Mouse (Mus musculus): ENCODE results near the gene Cpox. TPM values are rescaled to one million over a fixed set of nuclear protein-coding genes. Genes with fewer than 3 reads are reported as not detected.
"Not testable (repeated sequence)": the region's sequence is repeated elsewhere in the genome, so short reads cannot be mapped to it uniquely, and the experiment has no call there.

Gene Cpox
- polyA plus RNA-seq, 1 experiment from 2014 or later, result 29.6 TPM

DNA sequence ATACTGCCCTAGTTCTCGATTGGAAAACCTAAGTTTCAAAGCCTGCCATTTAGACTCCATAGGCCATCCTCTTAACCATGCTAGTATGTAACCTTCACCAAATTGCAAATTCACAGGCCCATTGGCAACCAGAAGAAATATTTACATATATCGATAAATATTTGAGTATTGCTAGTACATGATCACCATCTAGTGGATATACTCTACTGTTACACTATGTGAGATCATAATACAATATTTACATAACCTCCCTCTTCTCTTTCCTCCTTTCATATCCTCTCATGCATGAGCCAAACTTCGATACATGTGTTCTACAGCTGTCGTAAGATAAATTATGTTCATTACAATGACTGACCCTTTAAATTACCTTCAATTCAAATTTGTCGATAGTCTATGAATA is 7.1 kb upstream of the Cpox start:
- H3K27ac ChIP-seq (ENCODE audit: low read depth, low read length), result no peak overlapping the region
- no peaks in the 10 kb centered on the region for H3K27me3 ChIP-seq (ENCODE audit: control insufficient read depth, insufficient read depth, low read length)
- WGBS, result 69% methylated on average over 5 of the region's 5 CpGs
- ATAC-seq (ENCODE audit: low FRiP score, low TSS enrichment), result no peak
- no peak overlapping the region for H3K9ac ChIP-seq (ENCODE audit: low read depth, low read length)
- no peaks in the 10 kb centered on the region for H3K36me3 ChIP-seq (ENCODE audit: control insufficient read depth, insufficient read depth, low read length)
- no peaks in the 10 kb centered on the region for H3K9me3 ChIP-seq (ENCODE audit: control insufficient read depth, low read length)
- no peaks in the 10 kb centered on the region for H3K4me1 ChIP-seq (ENCODE audit: control insufficient read depth, insufficient read depth, low read length)
- no peak overlapping the region for H3K4me2 ChIP-seq (replicated peaks; ENCODE audit: low read depth, low read length)
- H3K4me3 ChIP-seq (ENCODE audit: low read length), result no peak overlapping the region

DNA sequence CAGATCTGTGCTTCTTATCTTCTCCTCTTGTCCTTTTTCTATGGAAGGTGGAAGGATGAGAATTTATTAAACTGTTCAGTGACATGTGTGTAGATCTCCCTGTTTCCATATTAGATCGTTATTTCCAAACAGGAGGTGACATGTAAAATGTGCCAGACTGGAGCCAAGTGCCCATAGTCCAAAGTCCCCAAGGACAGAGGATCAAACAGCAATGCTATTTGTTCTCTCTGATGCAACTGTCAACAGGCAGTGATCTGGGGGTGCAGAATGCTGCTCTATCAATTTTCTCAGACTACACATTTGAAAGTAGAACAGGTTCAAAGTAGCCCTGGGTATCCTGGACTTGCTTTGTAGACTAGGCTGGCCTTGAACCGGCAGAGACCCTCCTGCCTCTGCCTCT is 6.3 kb upstream of the Cpox start:
- no peak for ATAC-seq (ENCODE audit: low FRiP score, low TSS enrichment)
- H3K4me2 ChIP-seq (replicated peaks; ENCODE audit: low read depth, low read length), result no peak overlapping the region
- H3K9ac ChIP-seq (ENCODE audit: low read depth, low read length), result no peak overlapping the region
- H3K9me3 ChIP-seq (ENCODE audit: control insufficient read depth, low read length), result no peaks in the 10 kb centered on the region
- H3K4me1 ChIP-seq (ENCODE audit: control insufficient read depth, insufficient read depth, low read length), result no peaks in the 10 kb centered on the region
- 91% methylated on average over 2 of the region's 2 CpGs for WGBS
- H3K27me3 ChIP-seq (ENCODE audit: control insufficient read depth, insufficient read depth, low read length), result no peaks in the 10 kb centered on the region
- no peaks in the 10 kb centered on the region for H3K36me3 ChIP-seq (ENCODE audit: control insufficient read depth, insufficient read depth, low read length)
- H3K4me3 ChIP-seq (ENCODE audit: low read length), result no peak overlapping the region
- H3K27ac ChIP-seq (ENCODE audit: low read depth, low read length), result no peak overlapping the region

DNA sequence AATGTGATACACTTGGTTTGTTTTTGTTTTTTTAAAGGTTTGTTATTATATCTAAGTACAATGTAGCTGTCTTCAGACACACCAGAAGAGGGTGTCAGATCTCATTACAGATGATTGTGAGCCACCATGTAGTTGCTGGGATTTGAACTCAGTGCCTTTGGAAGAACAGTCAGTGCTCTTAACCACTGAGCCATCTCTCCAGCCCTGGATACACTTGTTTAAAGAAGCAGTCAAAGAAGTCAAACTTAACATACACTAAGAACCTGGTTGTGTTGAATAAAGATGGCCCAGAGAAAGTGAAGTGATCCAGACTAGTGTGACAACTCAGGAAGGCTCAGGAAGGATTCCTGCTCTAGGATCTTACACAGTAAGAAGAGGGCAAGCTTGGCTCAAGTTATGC is 5.0 kb upstream of the Cpox start:
- not testable (repeated sequence) for H3K9me3 ChIP-seq (ENCODE audit: control insufficient read depth, low read length); H3K4me3 ChIP-seq (ENCODE audit: low read length); H3K4me2 ChIP-seq (replicated peaks; ENCODE audit: low read depth, low read length); H3K27ac ChIP-seq (ENCODE audit: low read depth, low read length); H3K4me1 ChIP-seq (ENCODE audit: control insufficient read depth, insufficient read depth, low read length); H3K27me3 ChIP-seq (ENCODE audit: control insufficient read depth, insufficient read depth, low read length); H3K9ac ChIP-seq (ENCODE audit: low read depth, low read length); H3K36me3 ChIP-seq (ENCODE audit: control insufficient read depth, insufficient read depth, low read length); ATAC-seq (ENCODE audit: low FRiP score, low TSS enrichment)

DNA sequence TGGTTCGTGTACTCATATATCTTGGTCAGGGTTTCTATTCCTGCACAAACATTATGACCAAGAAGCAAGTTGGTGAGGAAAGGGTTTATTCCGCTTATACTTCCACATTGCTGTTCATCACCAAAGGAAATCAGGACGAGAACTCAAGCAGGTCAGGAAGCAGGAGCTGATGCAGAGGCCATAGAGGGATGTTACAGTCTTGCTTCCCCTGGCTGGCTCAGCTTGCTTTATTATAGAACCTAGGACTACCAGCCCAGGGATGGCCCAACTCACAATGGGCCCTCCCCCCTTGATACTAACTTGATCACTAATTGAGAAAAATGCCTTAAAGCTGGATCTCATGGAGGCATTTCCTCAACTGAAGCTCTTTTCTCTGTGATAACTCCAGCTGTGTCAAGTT is 3.4 kb upstream of the Cpox start:
- not testable (repeated sequence) for ATAC-seq (ENCODE audit: low FRiP score, low TSS enrichment); H3K9ac ChIP-seq (ENCODE audit: low read depth, low read length); H3K36me3 ChIP-seq (ENCODE audit: control insufficient read depth, insufficient read depth, low read length); H3K27ac ChIP-seq (ENCODE audit: low read depth, low read length); H3K9me3 ChIP-seq (ENCODE audit: control insufficient read depth, low read length); H3K27me3 ChIP-seq (ENCODE audit: control insufficient read depth, insufficient read depth, low read length); H3K4me3 ChIP-seq (ENCODE audit: low read length); H3K4me2 ChIP-seq (replicated peaks; ENCODE audit: low read depth, low read length); H3K4me1 ChIP-seq (ENCODE audit: control insufficient read depth, insufficient read depth, low read length)
- 82% methylated on average over 3 of the region's 3 CpGs for WGBS

DNA sequence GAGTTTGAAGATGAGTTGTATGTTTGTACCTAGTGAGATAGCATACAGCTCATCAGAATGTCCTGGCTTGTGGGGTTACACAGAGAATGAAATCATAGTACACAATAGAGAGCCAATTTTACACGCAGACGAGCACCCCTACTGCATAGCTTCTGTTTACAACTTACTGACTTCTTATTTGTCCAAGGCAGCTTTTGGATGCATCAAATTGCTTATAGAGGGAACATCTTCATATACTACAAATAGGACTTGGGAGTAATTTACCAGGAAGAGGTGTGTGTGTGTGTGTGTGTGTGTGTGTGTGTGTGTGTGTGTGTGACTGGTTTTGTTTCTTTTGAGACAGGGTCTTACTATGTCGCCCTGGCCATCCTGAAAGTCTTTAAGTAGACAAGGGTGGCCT is 1.5 kb upstream of the Cpox start:
- H3K9ac ChIP-seq (ENCODE audit: low read depth, low read length), result no peak overlapping the region
- peaks cover 7% of the 10 kb centered on the region; the same call in 1 of the 2 replicates for H3K4me1 ChIP-seq (ENCODE audit: control insufficient read depth, insufficient read depth, low read length)
- WGBS, result 89% methylated on average over 3 of the region's 3 CpGs
- H3K36me3 ChIP-seq (ENCODE audit: control insufficient read depth, insufficient read depth, low read length), result peaks cover 2% of the 10 kb centered on the region; the same call in 1 of the 2 replicates
- H3K4me2 ChIP-seq (replicated peaks; ENCODE audit: low read depth, low read length), result no peak overlapping the region
- H3K4me3 ChIP-seq (ENCODE audit: low read length), result no peak overlapping the region
- H3K27me3 ChIP-seq (ENCODE audit: control insufficient read depth, insufficient read depth, low read length), result no peaks in the 10 kb centered on the region
- no peaks in the 10 kb centered on the region for H3K9me3 ChIP-seq (ENCODE audit: control insufficient read depth, low read length)
- ATAC-seq (ENCODE audit: low FRiP score, low TSS enrichment), result no peak
- no peak overlapping the region for H3K27ac ChIP-seq (ENCODE audit: low read depth, low read length)

DNA sequence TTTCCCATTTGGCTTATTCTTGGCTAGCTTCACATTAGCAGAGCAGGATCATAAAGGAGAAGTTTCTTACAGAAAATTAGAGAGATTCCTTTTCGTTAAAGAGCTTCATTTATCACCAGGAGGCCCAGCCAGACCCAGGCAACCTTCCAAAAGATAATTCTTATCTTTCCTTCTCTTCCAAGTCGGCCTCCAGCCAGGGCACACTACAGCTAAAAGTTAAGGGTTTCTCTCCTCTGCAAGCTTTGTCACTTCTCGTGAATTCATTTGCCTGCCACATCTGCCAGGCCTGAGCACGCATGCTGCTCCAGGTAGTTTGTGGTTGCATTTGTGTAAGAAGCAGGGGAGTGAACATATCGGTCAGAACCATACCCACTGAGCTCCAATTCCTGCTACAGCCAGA is 828 bp upstream of the Cpox start:
- no peak for ATAC-seq (ENCODE audit: low FRiP score, low TSS enrichment)
- Histone ChIP-seq H3K36me3 (ENCODE audit: control insufficient read depth, insufficient read depth, low read length) (peaks cover 8% of the 10 kb centered on the region), H3K27ac (ENCODE audit: low read depth, low read length) (no peak overlapping the region), H3K9me3 (ENCODE audit: control insufficient read depth, low read length) (no peaks in the 10 kb centered on the region), H3K27me3 (ENCODE audit: control insufficient read depth, insufficient read depth, low read length) (no peaks in the 10 kb centered on the region), H3K4me3 (ENCODE audit: low read length) (no peak overlapping the region), H3K9ac (ENCODE audit: low read depth, low read length) (no peak overlapping the region), H3K4me2 (replicated peaks; ENCODE audit: low read depth, low read length) (peak overlapping the region; percentile 84), H3K4me1 (ENCODE audit: control insufficient read depth, insufficient read depth, low read length) (peaks cover 7% of the 10 kb centered on the region; the same call in 1 of the 2 replicates)
- 66% methylated on average over 5 of the region's 5 CpGs for WGBS

DNA sequence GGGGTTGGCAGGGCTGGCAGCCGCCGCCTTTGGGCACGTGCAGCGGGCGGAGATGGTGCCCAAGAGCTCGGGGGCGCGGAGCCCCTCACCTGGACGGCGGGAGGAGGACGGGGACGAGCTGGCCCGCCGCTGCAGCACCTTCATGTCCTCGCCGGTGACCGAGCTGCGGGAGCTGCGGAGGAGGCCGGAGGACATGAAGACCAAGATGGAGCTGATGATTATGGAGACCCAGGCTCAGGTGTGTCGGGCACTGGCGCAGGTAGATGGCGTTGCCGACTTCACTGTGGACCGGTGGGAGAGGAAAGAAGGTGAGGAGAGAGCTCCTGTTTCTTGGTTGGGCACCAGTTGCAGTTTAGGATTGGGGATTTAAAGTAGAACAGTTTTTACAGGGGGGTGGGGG is 551 bp downstream of the Cpox start:
- H3K9ac ChIP-seq (ENCODE audit: low read depth, low read length), result peak overlapping the region; percentile 90

DNA sequence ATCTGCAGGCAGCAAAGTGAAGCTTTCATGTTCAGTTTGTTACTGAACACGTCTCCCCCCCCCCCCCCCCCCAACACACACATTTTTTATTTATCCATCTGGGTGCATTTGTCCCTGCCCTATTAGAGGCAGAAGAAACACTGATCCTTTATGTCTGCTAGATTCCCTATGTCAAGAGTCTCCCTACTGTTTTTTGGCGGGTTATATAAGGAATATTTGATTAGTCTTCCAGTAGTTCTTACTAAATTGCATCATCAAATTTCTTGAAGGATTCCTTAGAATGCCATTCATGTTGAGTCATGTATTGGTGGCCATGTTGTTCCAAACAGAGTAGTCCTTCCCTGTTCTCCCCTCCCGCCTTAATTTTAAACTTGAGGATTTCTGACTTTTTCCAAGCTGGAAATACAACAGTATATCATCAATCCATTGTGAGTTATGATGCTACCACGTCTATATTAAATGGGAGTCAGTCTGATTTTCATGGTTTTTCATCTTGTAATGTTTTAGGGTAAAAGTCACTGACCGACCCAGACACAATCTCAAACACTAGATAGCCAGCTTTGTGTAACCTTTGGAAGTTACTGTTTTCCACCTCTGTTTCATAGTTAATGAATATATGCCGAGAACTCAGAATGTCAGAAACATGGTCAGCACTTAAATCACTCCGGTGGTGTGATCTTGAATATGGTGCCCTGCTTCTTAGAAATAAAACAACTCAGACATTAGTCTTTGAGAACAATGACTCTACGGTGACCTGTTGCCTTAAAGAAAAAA is 1.3 kb downstream of the Cpox start:
- Histone ChIP-seq H3K27me3 (ENCODE audit: control insufficient read depth, insufficient read depth, low read length) (no peaks in the 10 kb centered on the region), H3K9ac (ENCODE audit: low read depth, low read length) (peak overlapping the region; percentile 90; the same call in 1 of the 2 replicates), H3K9me3 (ENCODE audit: control insufficient read depth, low read length) (no peaks in the 10 kb centered on the region), H3K27ac (ENCODE audit: low read depth, low read length) (no peak overlapping the region), H3K4me2 (replicated peaks; ENCODE audit: low read depth, low read length) (peak overlapping the region; percentile 84), H3K4me1 (ENCODE audit: control insufficient read depth, insufficient read depth, low read length) (peaks cover 7% of the 10 kb centered on the region; the same call in 1 of the 2 replicates), H3K4me3 (ENCODE audit: low read length) (peak overlapping the region; percentile 91), H3K36me3 (ENCODE audit: control insufficient read depth, insufficient read depth, low read length) (peaks cover 26% of the 10 kb centered on the region)
- WGBS, result 67% methylated on average over 8 of the region's 8 CpGs
- ATAC-seq (ENCODE audit: low FRiP score, low TSS enrichment), result no peak

More for the DNA sequence above, 551 bp downstream of the Cpox start:
- H3K4me3 ChIP-seq (ENCODE audit: low read length), result peak overlapping the region; percentile 91
- H3K27me3 ChIP-seq (ENCODE audit: control insufficient read depth, insufficient read depth, low read length), result no peaks in the 10 kb centered on the region
- under 1% methylated on average over 25 of the region's 25 CpGs for WGBS
- H3K9me3 ChIP-seq (ENCODE audit: control insufficient read depth, low read length), result no peaks in the 10 kb centered on the region
- ATAC-seq (ENCODE audit: low FRiP score, low TSS enrichment), result peak; percentile 33
- H3K4me2 ChIP-seq (replicated peaks; ENCODE audit: low read depth, low read length), result peak overlapping the region; percentile 84
- H3K27ac ChIP-seq (ENCODE audit: low read depth, low read length), result peak overlapping the region; percentile 73
- H3K36me3 ChIP-seq (ENCODE audit: control insufficient read depth, insufficient read depth, low read length), result peaks cover 21% of the 10 kb centered on the region
- H3K4me1 ChIP-seq (ENCODE audit: control insufficient read depth, insufficient read depth, low read length), result peaks cover 7% of the 10 kb centered on the region; the same call in 1 of the 2 replicates

DNA sequence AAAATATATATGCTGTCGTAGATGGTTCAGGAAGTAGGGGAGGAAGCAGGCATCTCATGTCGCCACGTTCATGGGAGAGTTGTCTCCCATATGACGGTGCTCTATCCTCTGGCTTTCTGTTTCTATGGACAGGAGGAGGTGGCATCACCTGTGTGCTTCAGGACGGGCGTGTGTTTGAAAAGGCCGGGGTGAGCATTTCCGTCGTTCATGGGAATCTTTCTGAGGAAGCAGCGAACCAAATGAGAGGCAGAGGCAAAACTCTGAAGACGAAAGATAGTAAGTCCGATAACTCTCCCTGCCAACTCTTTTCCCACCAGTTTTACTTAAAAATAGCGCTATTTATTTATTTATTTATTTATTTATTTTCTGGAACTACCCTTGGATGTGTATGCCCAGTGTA is 2.3 kb downstream of the Cpox start:
- no peak overlapping the region for H3K4me3 ChIP-seq (ENCODE audit: low read length)
- H3K4me2 ChIP-seq (replicated peaks; ENCODE audit: low read depth, low read length), result no peak overlapping the region
- H3K9me3 ChIP-seq (ENCODE audit: control insufficient read depth, low read length), result no peaks in the 10 kb centered on the region
- peaks cover 7% of the 10 kb centered on the region; the same call in 1 of the 2 replicates for H3K4me1 ChIP-seq (ENCODE audit: control insufficient read depth, insufficient read depth, low read length)
- H3K27ac ChIP-seq (ENCODE audit: low read depth, low read length), result no peak overlapping the region
- no peak overlapping the region for H3K9ac ChIP-seq (ENCODE audit: low read depth, low read length)
- WGBS, result 91% methylated on average over 13 of the region's 13 CpGs
- ATAC-seq (ENCODE audit: low FRiP score, low TSS enrichment), result no peak
- H3K27me3 ChIP-seq (ENCODE audit: control insufficient read depth, insufficient read depth, low read length), result no peaks in the 10 kb centered on the region
- H3K36me3 ChIP-seq (ENCODE audit: control insufficient read depth, insufficient read depth, low read length), result peaks cover 26% of the 10 kb centered on the region
